Mouse (Mus musculus) gastrocnemius, postnatal 10 days (tissue): ENCODE measurements around the gene Synm. TPM values are rescaled to one million over a fixed set of nuclear protein-coding genes. Genes with fewer than 3 reads are reported as not detected.

Experiments used
- DNase-seq: peaks from one replicate; pipeline ENCODE4 v3.0.0; 2021; ENCODE audit warnings: mixed read lengths
- total RNA-seq, 2 experiments: library from RNA; stranded (reverse); gene quantifications; 2 replicates each; pipeline ENCODE4 v1.2.3; 2021

Synm gene
- total RNA-seq, 2 experiments from 2014 or later = 78.3 to 80.3 TPM

GRCm38 (mm10) chr7:67749441-67750239 is 9.9 kb downstream of the Synm start:
- no peak for DNase-seq

GRCm38 (mm10) chr7:67747731-67748305 is 11.7 kb downstream of the Synm start:
- no peak for DNase-seq

- DNase-seq = peak; percentile 41
These were observed 17.8 kb downstream of the Synm start for GRCm38 (mm10) chr7:67741706-67742105.

- DNase-seq = peak; percentile 33
These were observed 18.7 kb downstream of the Synm start for GRCm38 (mm10) chr7:67740796-67741195.

- no peak for DNase-seq
These were observed 19.2 kb downstream of the Synm start for GRCm38 (mm10) chr7:67740382-67740781.

- DNase-seq = no peak
These were observed 27.3 kb downstream of the Synm start for GRCm38 (mm10) chr7:67732276-67732675.

GRCm38 (mm10) chr7:67730431-67731110 is 29.0 kb downstream of the Synm start:
- no peak for DNase-seq

GRCm38 (mm10) chr7:67728809-67729208 is 30.7 kb downstream of the Synm start:
- no peak for DNase-seq

GRCm38 (mm10) chr7:67728203-67728602 is 31.3 kb downstream of the Synm start:
- no peak for DNase-seq

- no peak for DNase-seq
These were observed 34.5 kb downstream of the Synm start for GRCm38 (mm10) chr7:67725016-67725415.

- no peak for DNase-seq
These were observed 35.0 kb downstream of the Synm start for GRCm38 (mm10) chr7:67724536-67724935.

GRCm38 (mm10) chr7:67722163-67722562 is 37.4 kb downstream of the Synm start:
- no peak for DNase-seq

- DNase-seq = no peak
These were observed 40.7 kb downstream of the Synm start for GRCm38 (mm10) chr7:67718804-67719203.

- no peak for DNase-seq
These were observed 42.0 kb downstream of the Synm start for GRCm38 (mm10) chr7:67717520-67717919.

GRCm38 (mm10) chr7:67716925-67717324 is 42.6 kb downstream of the Synm start:
- DNase-seq = no peak

GRCm38 (mm10) chr7:67716213-67716878 is 43.2 kb downstream of the Synm start:
- no peak for DNase-seq

GRCm38 (mm10) chr7:67715176-67715575 is 44.4 kb downstream of the Synm start:
- no peak for DNase-seq

- DNase-seq = peak; percentile 64
These were observed 45.6 kb downstream of the Synm start for GRCm38 (mm10) chr7:67713820-67714510.

GRCm38 (mm10) chr7:67710216-67710615 is 49.3 kb downstream of the Synm start:
- DNase-seq = no peak

GRCm38 (mm10) chr7:67708160-67708559 is 51.4 kb downstream of the Synm start:
- no peak for DNase-seq

- DNase-seq = no peak
These were observed 58.2 kb downstream of the Synm start for GRCm38 (mm10) chr7:67701252-67701914.

GRCm38 (mm10) chr7:67700846-67701245 is 58.7 kb downstream of the Synm start:
- DNase-seq = peak; percentile 53
